Mouse (Mus musculus) kidney, postnatal 0 days (tissue): Measurements from ENCODE around the gene Depdc5. TPM values are rescaled to one million over a fixed set of nuclear protein-coding genes. Genes with fewer than 3 reads are reported as not detected.
A peak's percentile ranks its signal among the peaks of the same experiment; 100 is the strongest.
"Not testable (repeated sequence)": the region's sequence is repeated elsewhere in the genome, so short reads cannot be mapped to it uniquely, and the experiment has no call there.

ENCODE experiments used
- ATAC-seq: fragments of 200-750 bp; cut with Nextera tagmentation; replicated peaks from 2 replicates; pipeline ENCODE4 v1.8.0; 2017; ENCODE audit warnings: low read depth, moderate number of reproducible peaks, moderate TSS enrichment, moderate library complexity; ENCODE audit not compliant: low FRiP score
- DNase-seq: peaks from one replicate; pipeline ENCODE4 v3.0.0-alpha.2; 2016; ENCODE audit warnings: low spot score
- H3K27ac ChIP-seq: fragments of 300-500 bp; sonication (generic); 2 replicates; pipeline ENCODE4 v1.5.1; 2014; ENCODE audit warnings: mild to moderate bottlenecking
- H3K27me3 ChIP-seq: fragments of 300-500 bp; sonication (generic); 2 replicates; pipeline ENCODE4 v1.6.1; 2014; ENCODE audit warnings: low read length, mixed read lengths; ENCODE audit not compliant: insufficient read depth
- H3K36me3 ChIP-seq: fragments of 300-500 bp; sonication (generic); 2 replicates; pipeline ENCODE4 v1.6.1; 2014; ENCODE audit warnings: low read length, mixed read lengths; ENCODE audit not compliant: insufficient read depth
- H3K4me1 ChIP-seq: fragments of 300-500 bp; sonication (generic); replicated peaks from 2 replicates; pipeline ENCODE4 v1.6.1; 2014; ENCODE audit warnings: antibody characterized with exemption, low read length, mixed read lengths; ENCODE audit not compliant: insufficient read depth
- H3K4me2 ChIP-seq: fragments of 300-500 bp; sonication (generic); 2 replicates; pipeline ENCODE4 v1.6.1; 2014; ENCODE audit warnings: mild to moderate bottlenecking, low read length, moderate library complexity, mixed read lengths
- H3K4me3 ChIP-seq: fragments of 300-500 bp; sonication (generic); replicated peaks from 2 replicates; pipeline ENCODE4 v1.5.1; 2014; ENCODE audit warnings: low read depth, low read length
- H3K9ac ChIP-seq: fragments of 300-500 bp; sonication (generic); 2 replicates; pipeline ENCODE4 v1.6.1; 2014; ENCODE audit warnings: low read depth, low read length
- H3K9me3 ChIP-seq: fragments of 300-500 bp; sonication (generic); replicated peaks from 2 replicates; pipeline ENCODE4 v1.6.1; 2016; ENCODE audit warnings: low read length, inconsistent platforms, mixed read lengths
- CTCF ChIP-seq: IDR thresholded peaks from 2 replicates; pipeline ENCODE4 v1.5.1; 2016; ENCODE audit warnings: antibody characterized with exemption, low read depth, mild to moderate bottlenecking, moderate library complexity
- WGBS: fragments of 180-500 bp; shearing (Covaris S2); extraction: QIAGEN DNeasy Blood & Tissue Kit; methylation state at CpG from one replicate; pipeline ENCODE4 v1.1.7; 2014; 5-methylcytosine and 5-hydroxymethylcytosine counted together
- polyA plus RNA-seq: library from polyadenylated mRNA; unstranded; fragments of >200 nt; fragmentation: Nextera tagmentation; extraction: Ambion mirVana; gene quantifications from 2 replicates; pipeline ENCODE4 v1.2.1, GENCODE M21; 2015

The Depdc5 gene
- polyA plus RNA-seq, 1 experiment from 2014 or later: 9.6 TPM

DNA sequence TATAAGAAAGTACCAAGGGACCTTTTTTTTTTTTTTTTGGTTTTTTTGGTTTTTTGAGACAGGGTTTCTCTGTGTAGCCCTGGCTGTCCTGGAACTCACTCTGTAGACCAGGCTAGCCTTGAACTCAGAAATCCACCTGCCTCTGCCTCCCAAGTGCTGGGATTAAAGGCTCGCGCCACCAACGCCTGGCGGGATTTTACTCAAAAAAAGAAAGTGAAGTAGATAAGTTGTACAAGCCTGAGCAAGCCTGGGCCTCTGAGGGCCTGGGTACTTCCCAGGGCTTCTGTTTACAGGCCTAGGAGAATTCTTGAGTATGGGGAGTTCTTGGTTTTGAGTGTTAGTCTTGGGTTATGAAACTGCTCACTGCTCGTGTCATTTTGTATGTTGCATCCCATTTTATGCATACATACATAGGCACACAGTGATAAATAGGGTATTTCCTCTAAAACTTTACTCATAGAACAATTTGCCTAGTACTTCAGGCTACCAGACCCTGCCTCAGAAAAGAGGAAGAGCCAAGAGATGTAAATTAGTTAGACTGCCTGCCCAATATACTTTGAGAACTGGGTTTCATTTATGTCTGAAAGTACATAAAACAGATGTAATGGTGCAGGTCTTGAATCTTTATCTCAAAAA is 6.0 kb downstream of the Depdc5 start:
- no peaks in the 10 kb centered on the region for H3K27me3 ChIP-seq
- no peaks in the 10 kb centered on the region for H3K9me3 ChIP-seq
- no peak overlapping the region for H3K9ac ChIP-seq
- no peak overlapping the region for H3K4me2 ChIP-seq
- H3K4me1 ChIP-seq: no peaks in the 10 kb centered on the region
- H3K36me3 ChIP-seq: 0 out of 2 replicates have a peak, but pooled peaks cover 12% of the 10 kb centered on the region
- WGBS: 95% methylated on average over 5 of the region's 5 CpGs
- DNase-seq (no peak), ATAC-seq (no peak)
- H3K4me3 ChIP-seq: no peak overlapping the region
- no peak overlapping the region for H3K27ac ChIP-seq
- no peak for TF ChIP-seq CTCF

DNA sequence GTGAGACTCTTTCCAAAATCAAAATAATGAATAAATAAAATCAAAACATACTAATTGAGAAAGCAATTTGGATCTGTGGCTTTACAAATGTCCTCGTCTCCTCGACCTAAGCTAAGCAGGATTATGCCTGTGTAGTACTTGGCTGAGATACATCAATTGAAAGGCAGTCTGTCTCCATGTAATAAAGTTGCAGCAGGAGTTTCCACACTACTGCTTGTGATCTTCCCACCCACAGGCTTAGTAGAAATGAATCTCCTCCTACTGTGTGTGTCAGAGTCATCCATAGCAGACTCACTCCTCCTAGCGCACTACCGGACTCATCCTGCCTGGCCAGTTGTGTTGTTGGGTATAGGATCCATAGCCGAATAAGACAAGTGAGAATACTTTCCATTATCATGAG is 8.8 kb downstream of the Depdc5 start:
- Histone ChIP-seq H3K27ac (no peak overlapping the region), H3K9ac (no peak overlapping the region), H3K4me3 (no peak overlapping the region), H3K9me3 (no peaks in the 10 kb centered on the region), H3K4me2 (no peak overlapping the region), H3K36me3 (0 out of 2 replicates have a peak, but pooled peaks cover 12% of the 10 kb centered on the region), H3K4me1 (no peaks in the 10 kb centered on the region), H3K27me3 (no peaks in the 10 kb centered on the region)
- ATAC-seq (no peak), DNase-seq (no peak)
- WGBS: 95% methylated on average over 5 of the region's 5 CpGs
- TF ChIP-seq CTCF: no peak

DNA sequence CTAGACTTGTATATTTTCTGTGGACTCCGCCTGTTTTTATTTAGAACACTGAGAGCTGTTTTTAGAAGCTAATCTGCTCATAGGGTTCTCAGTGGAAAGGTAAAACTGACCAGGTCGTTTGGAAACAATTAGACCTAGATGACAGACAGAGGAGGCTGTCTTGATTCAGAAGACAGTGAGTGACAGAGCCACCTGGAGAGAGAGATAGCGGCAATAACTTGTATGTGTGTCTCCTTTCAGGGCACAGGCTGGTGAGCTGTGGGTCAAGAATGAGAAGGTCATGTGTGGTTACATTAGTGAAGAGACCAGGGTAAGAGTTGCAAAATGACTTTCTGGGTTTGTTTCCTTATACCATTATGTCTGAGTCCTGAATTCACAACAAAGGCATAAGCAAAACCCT is 23.2 kb downstream of the Depdc5 start:
- H3K27me3 ChIP-seq: no peaks in the 10 kb centered on the region
- ATAC-seq (no peak), DNase-seq (no peak)
- H3K4me2 ChIP-seq: no peak overlapping the region
- no peak overlapping the region for H3K4me3 ChIP-seq
- H3K9ac ChIP-seq: no peak overlapping the region
- TF ChIP-seq CTCF: no peak
- 80% methylated on average over 3 of the region's 3 CpGs for WGBS
- H3K4me1 ChIP-seq: no peaks in the 10 kb centered on the region
- peaks cover 29% of the 10 kb centered on the region; the same call in 1 of the 2 replicates for H3K36me3 ChIP-seq
- H3K27ac ChIP-seq: no peak overlapping the region
- no peaks in the 10 kb centered on the region for H3K9me3 ChIP-seq

DNA sequence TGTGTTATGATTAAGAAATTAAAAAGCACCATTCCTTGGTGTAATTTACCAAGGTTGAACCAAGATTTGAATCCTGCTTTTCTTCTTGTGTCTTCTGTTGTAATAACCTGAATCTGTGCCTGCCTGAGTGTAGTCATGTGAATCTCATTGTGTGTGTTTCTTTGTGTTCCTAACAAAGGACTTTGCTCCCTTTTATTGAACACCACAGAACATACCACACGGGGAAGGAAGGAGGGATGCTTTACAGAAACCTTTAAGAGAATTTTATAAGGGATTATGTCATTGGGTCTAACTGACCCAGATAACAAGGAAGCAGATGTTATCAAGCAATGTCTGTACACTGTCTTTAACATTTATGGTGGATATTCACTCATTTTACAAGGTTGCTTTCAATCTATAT is 44.0 kb downstream of the Depdc5 start:
- Histone ChIP-seq H3K27ac (no peak overlapping the region), H3K4me1 (no peaks in the 10 kb centered on the region), H3K9me3 (no peaks in the 10 kb centered on the region), H3K9ac (no peak overlapping the region), H3K4me2 (no peak overlapping the region), H3K4me3 (no peak overlapping the region), H3K36me3 (peaks cover 22% of the 10 kb centered on the region), H3K27me3 (no peaks in the 10 kb centered on the region)
- TF ChIP-seq CTCF: no peak
- DNase-seq (no peak), ATAC-seq (no peak)
- WGBS: 77% methylated on average over 1 of the region's 1 CpGs

DNA sequence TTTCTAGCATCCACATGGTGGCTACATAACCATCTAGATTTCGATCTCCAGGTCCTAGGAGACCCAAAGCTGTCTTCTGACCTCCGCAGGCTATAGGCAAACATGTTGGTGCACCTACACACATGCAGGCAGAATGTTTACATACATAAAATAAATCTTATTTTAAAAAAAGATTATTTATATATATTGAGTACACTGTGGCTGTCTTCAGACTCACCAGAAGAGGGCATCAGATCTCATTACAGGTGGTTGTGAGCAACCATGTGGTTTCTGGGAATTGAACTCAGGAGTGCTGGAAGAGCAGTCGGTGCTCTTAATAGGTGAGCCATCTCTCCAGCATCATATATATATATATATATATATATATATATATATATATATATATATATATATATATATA is 50.6 kb downstream of the Depdc5 start:
- no peak overlapping the region for H3K9ac ChIP-seq
- no peak overlapping the region for H3K4me3 ChIP-seq
- 77% methylated on average over 3 of the region's 3 CpGs for WGBS
- H3K4me1 ChIP-seq: no peaks in the 10 kb centered on the region
- ATAC-seq (no peak), DNase-seq (peak; percentile 4)
- no peaks in the 10 kb centered on the region for H3K27me3 ChIP-seq
- H3K27ac ChIP-seq: no peak overlapping the region
- H3K4me2 ChIP-seq: no peak overlapping the region
- H3K9me3 ChIP-seq: no peaks in the 10 kb centered on the region
- TF ChIP-seq CTCF: peak; percentile 54
- H3K36me3 ChIP-seq: peaks cover 14% of the 10 kb centered on the region; the same call in 1 of the 2 replicates

DNA sequence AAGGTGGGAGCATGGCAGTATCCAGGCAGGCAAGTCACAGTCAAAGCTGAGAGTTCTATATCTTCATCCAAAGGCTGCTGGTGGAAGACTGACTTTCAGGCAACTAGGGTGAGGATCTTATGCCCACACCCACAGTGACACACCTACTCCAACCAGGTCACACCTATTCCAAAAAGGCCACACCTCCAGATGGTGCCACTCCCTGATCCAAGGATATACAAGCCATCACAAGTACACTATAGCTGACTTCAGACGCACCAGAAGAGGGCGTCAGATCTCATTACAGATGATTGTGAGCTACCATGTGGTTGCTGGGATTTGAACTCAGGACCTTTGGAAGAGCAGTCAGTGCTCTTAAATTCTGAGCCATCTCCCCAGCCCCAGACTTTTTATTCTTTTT is 55.8 kb downstream of the Depdc5 start:
- peaks cover 20% of the 10 kb centered on the region for H3K36me3 ChIP-seq
- not testable (repeated sequence) for ATAC-seq

DNA sequence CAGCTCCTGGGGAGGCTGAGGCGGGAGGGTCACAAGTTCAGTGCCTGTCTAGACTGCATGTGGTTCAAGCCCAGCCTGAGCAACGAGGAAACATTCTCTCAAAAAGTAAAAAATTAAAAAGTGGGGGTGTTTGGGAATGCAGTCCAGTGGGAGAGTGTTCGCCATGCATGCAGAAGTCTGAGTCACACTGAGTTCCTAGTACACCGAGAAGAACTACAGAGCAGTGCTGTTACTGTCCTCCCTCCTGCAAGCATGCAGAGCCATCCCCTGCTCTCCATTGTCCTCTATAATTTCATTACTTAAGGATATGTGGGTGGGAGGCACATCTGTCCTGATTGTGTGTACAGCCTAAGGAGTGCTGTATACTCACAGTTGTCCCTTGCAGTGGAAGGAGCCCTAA is 59.4 kb downstream of the Depdc5 start:
- WGBS: 88% methylated on average over 4 of the region's 4 CpGs
- no peaks in the 10 kb centered on the region for H3K9me3 ChIP-seq
- H3K27ac ChIP-seq: no peak overlapping the region
- H3K27me3 ChIP-seq: no peaks in the 10 kb centered on the region
- H3K36me3 ChIP-seq: peaks cover 29% of the 10 kb centered on the region
- H3K4me2 ChIP-seq: no peak overlapping the region
- H3K9ac ChIP-seq: no peak overlapping the region
- H3K4me3 ChIP-seq: no peak overlapping the region
- ATAC-seq (no peak), DNase-seq (no peak)
- no peaks in the 10 kb centered on the region for H3K4me1 ChIP-seq
- no peak for TF ChIP-seq CTCF

More for the DNA sequence above, 55.8 kb downstream of the Depdc5 start:
- DNase-seq, H3K9me3 ChIP-seq, H3K27ac ChIP-seq, H3K9ac ChIP-seq, H3K27me3 ChIP-seq, H3K4me2 ChIP-seq, H3K4me3 ChIP-seq, H3K4me1 ChIP-seq: not testable (repeated sequence)
- WGBS: 94% methylated on average over 2 of the region's 2 CpGs
